Mouse (Mus musculus) right cerebral cortex, postnatal 4 days (tissue): ENCODE measurements around the gene Olfr921.
A peak's percentile ranks its signal among the peaks of the same experiment; 100 is the strongest.

Source experiments
- DNase-seq: peaks from one replicate; pipeline ENCODE4 v3.0.0-alpha.2; 2022

The Olfr921 gene

GRCm38 (mm10) chr9:38772768-38773167, at the start of gene Olfr921:
TSS of gene Olfr921 (plus strand) at chr9:38773068.
- no peak for DNase-seq

GRCm38 (mm10) chr9:38724044-38724443, 48.8 kb upstream of the Olfr921 start:
- no peak for DNase-seq

- no peak for DNase-seq
Observed at GRCm38 (mm10) chr9:38728218-38728617, 44.6 kb upstream of the Olfr921 start.

GRCm38 (mm10) chr9:38741408-38741807, 31.5 kb upstream of the Olfr921 start:
- no peak for DNase-seq

- DNase-seq: no peak
Observed at GRCm38 (mm10) chr9:38744619-38745315, 28.1 kb upstream of the Olfr921 start.

- no peak for DNase-seq
Observed at GRCm38 (mm10) chr9:38751999-38752398, 20.9 kb upstream of the Olfr921 start, which contains the start of gene Olfr920. TSS of gene Olfr920 (plus strand) at chr9:38752299.

GRCm38 (mm10) chr9:38792689-38793088, 19.8 kb downstream of the Olfr921 start:
- no peak for DNase-seq

- peak; percentile 8 for DNase-seq
Observed at GRCm38 (mm10) chr9:38805696-38806095, 32.8 kb downstream of the Olfr921 start.

GRCm38 (mm10) chr9:38814314-38814713, 41.4 kb downstream of the Olfr921 start, which contains the start of gene Olfr922:
TSS of gene Olfr922 (plus strand) at chr9:38814614.
- DNase-seq: no peak

GRCm38 (mm10) chr9:38815458-38815986, 42.7 kb downstream of the Olfr921 start:
- no peak for DNase-seq

GRCm38 (mm10) chr9:38826245-38826644, 53.4 kb downstream of the Olfr921 start, which contains the start of gene Olfr923:
TSS of gene Olfr923 (plus strand) at chr9:38826545.
- no peak for DNase-seq
